Mouse (Mus musculus): ENCODE data around the gene Itgam. TPM values are rescaled to one million over a fixed set of nuclear protein-coding genes. Genes with fewer than 3 reads are reported as not detected.

Gene Itgam
- polyA plus RNA-seq, 1 experiment from 2014 or later, result 0.73 TPM

DNA sequence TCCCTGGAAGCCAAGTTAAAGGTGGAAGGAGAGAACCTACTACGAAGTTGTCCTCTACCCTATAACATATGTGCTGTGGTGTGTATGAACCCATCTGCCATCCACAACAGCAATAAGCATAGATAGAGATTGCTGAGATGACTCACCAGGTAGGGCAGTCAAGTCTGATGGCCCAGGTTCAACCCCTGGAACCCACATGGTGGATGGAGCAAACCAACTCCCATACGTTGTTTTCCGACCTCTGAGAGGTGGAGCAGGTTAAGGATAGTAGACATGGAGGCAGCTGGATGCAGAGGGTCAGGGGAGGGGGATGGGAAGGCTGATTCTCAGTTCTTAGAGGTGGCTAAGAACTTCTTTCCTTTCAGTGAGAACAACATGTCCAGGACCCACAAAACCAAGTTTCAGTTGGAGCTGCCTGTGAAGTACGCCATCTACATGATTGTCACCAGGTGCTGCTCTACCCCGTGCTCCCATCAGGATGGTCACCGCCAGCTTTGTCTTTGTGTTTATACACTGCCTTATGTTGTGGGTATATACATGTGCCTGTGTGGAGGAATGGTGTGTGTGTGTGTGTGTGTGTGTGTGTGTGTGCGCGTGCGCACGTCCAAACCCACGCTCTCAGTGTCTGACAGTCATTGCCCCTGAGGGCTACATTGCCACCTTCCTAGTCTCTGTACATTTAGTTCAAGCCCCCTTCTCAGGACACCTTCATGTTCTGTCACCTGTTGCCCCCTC is 52.1 kb downstream of the Itgam start:
- H3K9me3 ChIP-seq, result no peaks in the 10 kb centered on the region
- H3K27me3 ChIP-seq (ENCODE audit: insufficient read depth, poor library complexity, severe bottlenecking), result no peaks in the 10 kb centered on the region
- no peak overlapping the region for H3K27ac ChIP-seq
- H3K4me3 ChIP-seq, result no peak overlapping the region
- no peaks in the 10 kb centered on the region for H3K36me3 ChIP-seq
- DNase-seq (ENCODE audit: low spot score), result no peak
- WGBS, result 93% methylated on average over 11 of the region's 11 CpGs
- 0 out of 2 replicates have a peak, but pooled peaks cover 3% of the 10 kb centered on the region for H3K4me1 ChIP-seq (replicated peaks)

DNA sequence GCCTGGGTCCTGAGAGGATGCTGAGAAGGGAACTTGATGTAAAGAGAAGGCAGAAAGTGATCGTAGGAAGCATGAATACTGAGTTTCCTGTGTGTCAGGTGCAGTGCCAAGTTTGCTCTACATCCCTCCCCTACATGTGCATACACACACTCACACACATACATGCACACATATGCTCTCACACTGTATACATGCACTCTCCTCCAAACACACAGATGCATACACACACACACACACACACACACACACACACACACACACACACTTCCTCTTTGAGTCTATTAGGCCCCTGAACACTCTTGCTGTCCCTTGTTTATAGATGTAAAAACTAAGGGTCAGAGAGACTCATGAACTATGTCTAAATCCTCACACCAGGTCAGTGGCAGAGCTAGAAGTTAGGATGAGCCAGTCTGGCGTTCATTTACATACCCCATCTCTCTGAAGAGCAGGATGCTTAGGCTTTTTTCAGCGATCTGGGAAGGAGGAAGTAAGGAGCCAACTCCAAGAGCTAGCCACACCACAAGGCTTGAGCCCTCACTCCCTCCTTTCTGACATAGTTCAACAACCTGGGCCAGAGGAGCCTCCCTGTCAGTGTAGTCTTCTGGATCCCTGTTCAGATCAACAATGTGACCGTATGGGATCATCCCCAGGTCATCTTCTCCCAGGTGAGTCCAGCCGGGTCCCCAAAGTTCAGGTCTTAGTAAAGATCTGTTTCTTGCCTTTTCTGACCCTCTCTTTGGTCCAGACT is 52.9 kb downstream of the Itgam start:
- H3K36me3 ChIP-seq, result no peaks in the 10 kb centered on the region
- 0 out of 2 replicates have a peak, but pooled peaks cover 3% of the 10 kb centered on the region for H3K4me1 ChIP-seq (replicated peaks)
- 79% methylated on average over 5 of the region's 5 CpGs for WGBS
- H3K4me3 ChIP-seq, result no peak overlapping the region
- H3K27ac ChIP-seq, result no peak overlapping the region
- no peak for DNase-seq (ENCODE audit: low spot score)
- H3K9me3 ChIP-seq, result no peaks in the 10 kb centered on the region
- H3K27me3 ChIP-seq (ENCODE audit: insufficient read depth, poor library complexity, severe bottlenecking), result no peaks in the 10 kb centered on the region

DNA sequence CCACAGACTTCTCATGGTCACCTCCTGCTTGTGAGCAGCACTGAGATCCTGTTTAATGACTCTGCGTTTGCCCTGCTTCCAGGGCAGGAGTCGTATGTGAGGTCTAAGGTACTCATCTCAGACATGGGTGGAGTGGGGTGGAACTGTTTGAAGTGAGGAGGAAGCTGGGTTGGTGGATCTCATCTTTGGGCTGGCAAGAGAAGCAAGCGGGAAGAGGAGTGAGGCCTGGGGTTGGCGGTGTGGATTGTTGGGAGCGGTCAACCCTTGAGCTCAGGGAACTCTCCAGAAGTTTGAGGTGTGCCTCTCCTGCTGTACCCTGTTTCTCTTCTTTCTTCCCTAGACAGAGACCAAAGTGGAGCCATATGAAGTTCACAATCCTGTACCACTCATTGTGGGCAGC is 54.0 kb downstream of the Itgam start:
- WGBS, result 96% methylated on average over 5 of the region's 5 CpGs
- no peaks in the 10 kb centered on the region for H3K36me3 ChIP-seq
- no peaks in the 10 kb centered on the region for H3K9me3 ChIP-seq
- no peaks in the 10 kb centered on the region for H3K27me3 ChIP-seq (ENCODE audit: insufficient read depth, poor library complexity, severe bottlenecking)
- no peak for DNase-seq (ENCODE audit: low spot score)
- no peak overlapping the region for H3K4me3 ChIP-seq
- H3K27ac ChIP-seq, result no peak overlapping the region
- H3K4me1 ChIP-seq (replicated peaks), result 0 out of 2 replicates have a peak, but pooled peaks cover 3% of the 10 kb centered on the region

DNA sequence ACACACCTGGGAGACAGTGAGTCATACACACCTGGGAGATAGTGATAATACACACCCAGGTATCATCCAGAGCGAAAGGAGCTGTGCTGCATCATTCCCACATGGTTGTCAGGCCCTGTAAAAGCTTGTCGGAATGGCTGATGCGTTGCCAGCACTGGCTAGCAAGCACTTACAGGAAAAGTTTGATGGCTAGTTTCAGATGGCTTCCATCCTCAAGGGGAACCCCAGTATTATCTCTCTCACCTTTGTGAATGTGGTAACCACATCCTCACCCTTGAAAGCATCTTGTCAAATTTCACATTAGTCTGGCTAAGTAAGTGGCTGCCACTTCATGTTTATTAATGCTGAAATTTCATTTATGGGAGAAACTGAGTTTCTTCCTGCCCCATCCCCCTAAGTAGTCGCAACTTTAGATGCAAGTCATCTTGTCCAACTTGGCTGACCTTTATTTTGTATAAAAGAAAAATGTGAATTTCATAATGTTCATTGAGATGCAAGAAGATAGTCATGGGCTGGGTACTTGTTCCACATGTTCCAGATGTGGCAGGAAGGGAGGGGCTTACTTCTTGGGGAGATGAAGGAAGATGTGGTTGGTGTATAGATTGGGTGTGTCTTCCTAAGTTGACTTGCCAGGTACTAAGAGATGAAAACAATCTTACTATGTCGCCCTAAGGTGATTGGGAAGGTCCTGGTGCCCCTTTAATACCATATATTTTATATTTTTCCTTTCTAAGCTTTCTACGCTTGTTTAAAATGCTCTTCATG is 57.5 kb downstream of the Itgam start:
- no peak overlapping the region for H3K4me3 ChIP-seq
- H3K9me3 ChIP-seq, result no peaks in the 10 kb centered on the region
- no peak for DNase-seq (ENCODE audit: low spot score)
- H3K4me1 ChIP-seq (replicated peaks), result 0 out of 2 replicates have a peak, but pooled peaks cover 3% of the 10 kb centered on the region
- 89% methylated on average over 6 of the region's 6 CpGs for WGBS
- no peaks in the 10 kb centered on the region for H3K27me3 ChIP-seq (ENCODE audit: insufficient read depth, poor library complexity, severe bottlenecking)
- no peaks in the 10 kb centered on the region for H3K36me3 ChIP-seq
- no peak overlapping the region for H3K27ac ChIP-seq

DNA sequence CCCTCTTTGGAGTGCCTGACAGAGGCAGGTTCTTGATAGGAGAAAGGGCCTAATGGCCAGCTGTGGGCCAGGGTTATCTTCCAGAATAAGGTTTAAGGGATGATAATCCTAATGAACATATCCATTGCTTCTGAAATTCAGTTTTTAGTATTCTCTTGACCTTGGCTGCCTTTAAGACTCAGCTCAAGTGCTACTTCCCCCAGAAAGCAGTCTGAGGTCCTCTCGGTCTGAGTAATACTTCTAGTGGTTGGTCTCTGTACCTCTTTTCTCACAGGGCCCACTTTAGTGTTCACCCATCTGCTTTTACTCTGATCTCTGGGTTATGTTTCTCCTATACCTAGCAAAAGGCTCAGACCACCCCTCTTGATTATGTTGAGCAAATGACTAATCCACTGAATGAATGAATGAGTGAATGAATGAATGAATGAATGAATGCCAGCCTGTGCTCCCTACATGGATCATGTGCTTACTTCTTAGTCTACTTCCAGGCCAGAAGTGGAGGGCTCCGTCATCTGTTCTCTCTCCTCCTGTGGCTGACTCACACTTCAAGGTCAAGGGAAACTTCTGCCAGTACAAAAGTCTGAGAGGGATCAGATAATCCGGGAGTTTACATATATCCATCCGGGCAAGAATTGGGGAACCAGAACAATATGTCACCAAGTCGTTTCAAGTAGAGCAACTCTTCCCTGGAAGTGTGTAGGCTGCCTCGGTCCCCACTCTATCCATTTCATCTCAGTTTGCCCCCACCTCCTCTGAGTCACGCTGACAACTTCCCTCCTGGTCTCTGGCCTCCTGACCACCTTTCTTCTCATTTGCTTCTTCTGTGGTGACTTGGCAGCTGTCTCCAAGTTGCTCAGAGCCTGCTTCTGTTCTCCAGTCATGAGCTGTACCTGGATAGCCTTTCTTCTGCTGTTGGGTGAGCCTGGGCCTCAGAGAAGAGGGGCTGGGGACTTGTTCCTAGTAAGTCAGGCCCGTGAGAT is 66.6 kb downstream of the Itgam start, which contains the start of gene Itgax:
Gene Itgax (plus strand): TSS at position 807 of the 980 bp plus-strand sequence.
- H3K27ac ChIP-seq, result no peak within 1 kb of the TSS
- WGBS, result 84% methylated on average over 8 of the region's 8 CpGs
- DNase-seq (ENCODE audit: low spot score), result no peak
- no peak within 1 kb of the TSS for H3K4me3 ChIP-seq
- H3K4me1 ChIP-seq (replicated peaks), result no peaks in the 10 kb centered on the region
- no peaks in the 10 kb centered on the region for H3K9me3 ChIP-seq
- H3K27me3 ChIP-seq (ENCODE audit: insufficient read depth, poor library complexity, severe bottlenecking), result no peaks in the 10 kb centered on the region
- no peaks in the 10 kb centered on the region for H3K36me3 ChIP-seq

DNA sequence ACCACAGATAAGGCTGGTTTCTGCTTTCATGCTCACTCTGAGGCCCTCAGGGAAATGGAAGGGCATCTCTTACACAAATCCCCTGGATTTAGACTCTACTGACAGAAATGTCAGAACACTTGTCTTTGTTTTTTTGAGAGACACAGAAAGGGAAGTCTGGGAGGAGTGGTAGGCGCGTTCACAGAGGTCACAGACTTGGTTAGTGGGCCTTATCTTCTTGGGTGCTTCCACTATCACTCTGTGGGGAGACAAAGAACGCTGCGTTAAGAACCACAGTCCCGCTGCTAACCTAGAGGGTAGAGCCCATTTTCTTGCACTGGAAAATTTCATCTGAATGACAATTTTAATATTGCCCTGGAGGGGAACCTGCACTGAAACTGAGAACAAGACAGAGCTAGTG is 69.7 kb downstream of the Itgam start:
- DNase-seq (ENCODE audit: low spot score), result no peak
- H3K9me3 ChIP-seq, result no peaks in the 10 kb centered on the region
- H3K36me3 ChIP-seq, result no peaks in the 10 kb centered on the region
- WGBS, result 94% methylated on average over 5 of the region's 5 CpGs
- H3K27ac ChIP-seq, result no peak overlapping the region
- H3K4me1 ChIP-seq (replicated peaks), result no peaks in the 10 kb centered on the region
- no peaks in the 10 kb centered on the region for H3K27me3 ChIP-seq (ENCODE audit: insufficient read depth, poor library complexity, severe bottlenecking)
- no peak overlapping the region for H3K4me3 ChIP-seq

DNA sequence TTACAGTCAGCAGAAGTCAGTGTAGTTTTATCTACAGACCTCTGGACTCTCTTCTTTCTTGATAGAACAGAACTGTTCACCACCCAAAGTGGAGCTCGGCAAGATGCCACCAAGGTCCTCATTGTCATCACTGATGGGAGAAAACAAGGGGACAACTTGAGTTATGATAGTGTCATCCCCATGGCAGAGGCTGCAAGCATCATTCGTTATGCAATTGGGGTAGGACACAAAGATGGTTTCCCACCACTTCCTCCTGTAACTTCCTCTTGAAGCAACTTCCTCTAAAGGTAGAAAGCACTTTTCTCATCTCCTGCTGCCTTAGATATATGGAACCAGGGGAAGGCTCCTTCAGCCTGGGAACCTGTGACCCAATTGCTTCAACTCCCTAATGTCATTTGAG is 71.2 kb downstream of the Itgam start:
- DNase-seq (ENCODE audit: low spot score), result no peak
- no peaks in the 10 kb centered on the region for H3K4me1 ChIP-seq (replicated peaks)
- no peak overlapping the region for H3K4me3 ChIP-seq
- WGBS, result 87% methylated on average over 2 of the region's 2 CpGs
- H3K27ac ChIP-seq, result no peak overlapping the region
- no peaks in the 10 kb centered on the region for H3K36me3 ChIP-seq
- no peaks in the 10 kb centered on the region for H3K9me3 ChIP-seq
- no peaks in the 10 kb centered on the region for H3K27me3 ChIP-seq (ENCODE audit: insufficient read depth, poor library complexity, severe bottlenecking)

DNA sequence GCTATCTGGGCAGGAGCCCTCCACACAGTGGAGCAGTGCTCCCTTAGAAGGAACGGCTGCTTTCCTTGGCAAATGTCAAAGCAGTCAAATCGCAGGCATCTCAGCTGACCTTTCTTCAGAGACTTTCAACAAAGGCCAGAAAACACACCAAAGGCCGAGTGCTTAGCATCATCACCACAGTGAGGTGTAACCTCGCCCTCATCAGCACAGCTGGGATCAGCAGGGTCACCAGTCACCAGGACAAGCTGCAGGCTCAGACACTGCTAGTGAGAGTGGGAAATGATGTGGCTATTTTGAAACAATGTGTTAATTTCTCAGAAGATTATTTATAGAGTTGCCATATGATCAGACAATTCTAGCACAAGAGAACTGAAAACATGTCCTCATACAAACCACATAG is 74.5 kb downstream of the Itgam start:
- DNase-seq (ENCODE audit: low spot score), result no peak
- Histone ChIP-seq H3K36me3 (no peaks in the 10 kb centered on the region), H3K4me1 (replicated peaks) (no peaks in the 10 kb centered on the region), H3K27ac (no peak overlapping the region), H3K27me3 (ENCODE audit: insufficient read depth, poor library complexity, severe bottlenecking) (no peaks in the 10 kb centered on the region), H3K4me3 (no peak overlapping the region), H3K9me3 (no peaks in the 10 kb centered on the region)
- WGBS, result 60% methylated on average over 4 of the region's 4 CpGs

DNA sequence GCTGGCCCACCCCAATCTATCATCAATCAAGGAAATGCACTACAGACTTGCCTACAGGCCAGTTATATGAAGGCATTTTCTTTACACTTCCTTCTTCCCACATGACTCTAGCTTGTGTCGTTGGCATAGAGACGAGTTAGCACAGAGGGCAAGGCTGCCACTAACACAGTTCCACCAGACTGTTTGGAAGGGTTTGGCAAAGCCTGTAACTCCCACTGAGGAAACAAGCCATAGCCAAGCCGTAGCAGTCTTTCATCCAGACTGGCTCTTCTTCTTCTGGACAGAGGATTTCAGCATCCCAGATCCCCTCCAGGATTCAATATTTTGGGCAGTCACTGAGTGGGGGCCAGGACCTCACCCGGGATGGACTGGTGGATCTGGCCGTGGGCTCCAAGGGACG is 77.2 kb downstream of the Itgam start:
- Histone ChIP-seq H3K4me3 (no peak overlapping the region), H3K27ac (no peak overlapping the region), H3K9me3 (no peaks in the 10 kb centered on the region), H3K27me3 (ENCODE audit: insufficient read depth, poor library complexity, severe bottlenecking) (no peaks in the 10 kb centered on the region), H3K4me1 (replicated peaks) (no peaks in the 10 kb centered on the region), H3K36me3 (no peaks in the 10 kb centered on the region)
- WGBS, result 94% methylated on average over 6 of the region's 6 CpGs
- no peak for DNase-seq (ENCODE audit: low spot score)

DNA sequence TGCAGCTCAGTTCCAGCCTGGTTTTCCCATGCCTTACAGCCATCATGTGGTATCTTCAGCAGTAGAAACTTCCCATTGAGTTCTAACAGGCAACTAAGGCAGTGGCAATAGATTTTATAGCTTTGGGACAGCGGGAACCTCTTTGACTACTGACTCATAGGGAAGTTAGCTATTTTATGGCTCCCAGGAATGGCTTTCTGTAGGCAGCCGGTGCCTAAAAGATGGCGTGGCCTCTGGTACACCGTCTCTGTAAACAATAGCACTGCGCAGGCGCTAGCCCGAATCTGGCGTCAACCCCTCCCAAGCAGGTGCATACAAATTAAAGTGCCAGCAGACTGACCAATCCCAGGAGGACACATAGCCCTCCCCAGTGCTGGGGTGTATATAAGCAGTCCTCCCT is 88.5 kb downstream of the Itgam start:
- 92% methylated on average over 8 of the region's 8 CpGs for WGBS
- no peak overlapping the region for H3K27ac ChIP-seq
- no peaks in the 10 kb centered on the region for H3K36me3 ChIP-seq
- no peaks in the 10 kb centered on the region for H3K9me3 ChIP-seq
- no peaks in the 10 kb centered on the region for H3K4me1 ChIP-seq (replicated peaks)
- no peaks in the 10 kb centered on the region for H3K27me3 ChIP-seq (ENCODE audit: insufficient read depth, poor library complexity, severe bottlenecking)
- no peak overlapping the region for H3K4me3 ChIP-seq
- DNase-seq (ENCODE audit: low spot score), result no peak

DNA sequence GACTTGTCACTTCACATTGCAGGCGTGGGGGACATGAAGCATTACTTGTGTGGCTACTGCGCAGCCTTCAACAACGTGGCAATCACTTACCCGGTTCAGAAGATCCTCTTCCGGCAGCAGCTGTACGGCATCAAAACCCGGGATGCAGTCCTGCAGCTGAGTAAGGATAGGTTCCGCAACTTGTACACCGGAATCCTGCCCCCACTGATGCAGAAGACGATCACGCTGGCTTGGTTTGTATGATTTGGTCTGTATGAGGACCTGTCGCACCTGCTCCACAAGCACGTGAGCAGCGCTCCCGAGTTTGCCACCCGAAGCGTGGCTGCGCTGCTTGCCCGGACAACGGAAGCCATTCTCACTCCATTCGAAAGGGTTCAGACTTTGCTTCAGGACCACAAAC is 91.6 kb downstream of the Itgam start, which contains the start of gene Itgad:
Gene Itgad (plus strand): TSS at position 301 of the 400 bp plus-strand sequence.
- WGBS, result 93% methylated on average over 21 of the region's 21 CpGs
- Histone ChIP-seq H3K27me3 (ENCODE audit: insufficient read depth, poor library complexity, severe bottlenecking) (no peaks in the 10 kb centered on the region), H3K27ac (no peak within 1 kb of the TSS), H3K4me1 (replicated peaks) (no peaks in the 10 kb centered on the region), H3K36me3 (no peaks in the 10 kb centered on the region), H3K4me3 (no peak within 1 kb of the TSS), H3K9me3 (no peaks in the 10 kb centered on the region)
- DNase-seq (ENCODE audit: low spot score), result no peak

DNA sequence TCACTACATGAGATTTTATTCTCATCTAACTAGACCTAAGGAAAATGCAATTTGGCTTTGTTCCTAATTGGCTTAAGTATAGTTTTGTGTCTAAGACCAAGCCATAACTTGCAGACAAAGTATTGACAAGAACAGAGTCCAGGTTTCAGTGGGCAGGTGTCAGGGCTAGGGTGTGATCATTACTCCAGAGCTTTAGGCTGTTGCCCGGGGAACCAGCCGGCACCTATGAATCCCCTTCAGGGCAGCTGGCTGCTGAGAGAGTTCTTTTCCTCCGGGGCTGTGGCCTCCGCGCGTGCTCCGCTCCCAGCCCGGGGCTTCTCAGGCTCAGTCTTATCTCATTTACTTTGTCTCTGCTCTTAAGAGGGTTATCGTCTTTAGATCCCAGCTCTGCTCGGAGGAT is 92.5 kb downstream of the Itgam start:
- Histone ChIP-seq H3K4me3 (no peak overlapping the region), H3K9me3 (no peaks in the 10 kb centered on the region), H3K4me1 (replicated peaks) (no peaks in the 10 kb centered on the region), H3K27me3 (ENCODE audit: insufficient read depth, poor library complexity, severe bottlenecking) (no peaks in the 10 kb centered on the region), H3K36me3 (no peaks in the 10 kb centered on the region), H3K27ac (no peak overlapping the region)
- 77% methylated on average over 10 of the region's 10 CpGs for WGBS
- DNase-seq (ENCODE audit: low spot score), result no peak

Measured in hindbrain, embryonic 10.5 days (tissue).